Mouse (Mus musculus) right cerebral cortex, adult 2 months (tissue): ENCODE data around the gene H1foo.

Source experiments
- DNase-seq, 2 experiments: peaks; one replicate each; pipeline ENCODE4 v3.0.0; 2021 to 2022; ENCODE audit warnings: low spot score in 2 of 2

H1foo gene

DNA sequence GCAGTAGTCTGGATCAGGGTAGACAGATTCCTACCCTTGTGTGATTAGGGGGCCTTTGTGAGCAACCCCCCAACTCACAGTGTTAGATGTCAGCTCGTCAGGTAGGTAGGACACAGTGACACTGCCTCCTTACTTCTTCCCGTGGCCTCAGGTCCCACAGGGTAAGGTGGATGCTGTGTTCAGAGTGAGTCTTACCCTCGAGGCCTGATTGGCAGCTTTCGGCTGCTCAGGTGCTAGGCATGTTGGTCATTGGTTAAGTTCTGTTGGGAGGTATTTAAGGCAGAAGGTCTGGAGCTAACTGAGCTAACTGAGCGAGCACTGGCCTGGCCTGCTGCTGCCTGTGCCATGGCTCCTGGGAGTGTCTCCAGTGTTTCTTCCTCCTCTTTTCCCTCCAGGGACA, at the start of gene H1foo:
Gene H1foo (plus strand): TSS at position 301 of the 400 bp plus-strand sequence.
- DNase-seq: no peak

DNA sequence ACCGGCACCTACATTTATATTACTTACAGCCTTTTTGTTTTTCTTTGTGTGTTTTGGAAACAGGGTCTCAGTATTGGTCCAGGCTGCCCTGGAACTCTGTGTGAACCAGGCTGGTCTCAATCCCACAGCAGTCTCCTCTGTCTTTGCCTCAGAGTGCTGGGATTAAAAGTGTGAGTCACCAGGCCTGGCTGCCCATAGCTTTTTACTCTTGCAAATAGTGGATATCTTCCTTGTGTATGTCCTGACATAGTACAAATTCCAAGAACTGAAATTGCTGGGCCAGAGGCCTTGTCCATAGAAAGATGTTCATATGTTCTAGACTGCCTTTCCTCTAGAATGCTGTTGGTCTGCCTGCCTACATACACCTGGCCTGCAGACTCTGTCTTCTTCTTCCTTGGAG, 48.4 kb upstream of the H1foo start:
- no peak for DNase-seq

DNA sequence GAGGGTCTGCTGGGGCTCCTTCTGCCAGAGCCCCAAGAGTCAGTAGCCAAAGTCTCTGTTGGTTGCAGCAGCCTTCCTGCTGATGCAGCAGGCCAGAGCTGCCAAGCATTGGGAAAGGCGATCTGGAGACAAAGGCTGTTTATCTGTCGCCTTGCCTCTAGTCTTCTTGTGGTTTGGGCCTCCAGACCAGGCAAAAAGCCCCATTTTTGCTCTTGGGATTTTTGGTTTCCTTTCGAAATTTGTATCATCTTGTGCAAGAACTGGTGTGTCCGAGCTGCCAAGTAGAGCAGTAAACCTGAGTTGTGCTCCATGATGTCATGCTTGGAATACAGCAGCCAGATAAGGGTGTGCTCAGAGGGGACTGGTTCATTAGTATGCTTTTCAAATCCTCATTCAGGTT, 47.6 kb upstream of the H1foo start:
- DNase-seq: no peak

DNA sequence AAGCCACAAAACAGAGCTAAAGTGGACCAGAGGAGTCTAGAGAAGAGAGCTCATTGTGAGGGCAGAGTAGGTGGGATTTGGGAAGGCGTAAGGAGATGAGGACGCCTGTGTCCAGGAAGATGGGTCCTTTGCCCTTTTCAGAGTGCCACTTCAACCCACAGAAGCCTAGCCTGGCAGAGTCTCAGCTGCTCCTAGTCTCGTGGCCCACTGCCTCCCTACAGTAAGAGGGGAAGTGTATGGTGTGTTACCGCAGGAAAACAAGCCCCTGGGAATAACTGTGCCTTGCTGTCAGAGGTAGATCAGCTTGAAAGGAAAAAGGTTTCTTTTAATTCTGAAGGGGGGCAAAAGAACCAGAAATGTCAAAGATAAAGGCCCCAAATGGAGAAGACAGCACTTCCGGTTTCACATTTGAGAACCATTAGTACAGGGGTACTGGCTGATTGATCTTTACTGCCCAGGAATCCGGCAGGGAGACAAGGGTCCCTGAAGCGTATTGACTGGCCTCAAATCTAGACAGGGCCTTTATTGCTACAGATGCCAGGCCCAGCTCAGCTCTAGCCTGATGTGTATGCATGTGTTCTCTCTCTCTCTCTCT, 46.7 kb upstream of the H1foo start:
- no peak for DNase-seq

DNA sequence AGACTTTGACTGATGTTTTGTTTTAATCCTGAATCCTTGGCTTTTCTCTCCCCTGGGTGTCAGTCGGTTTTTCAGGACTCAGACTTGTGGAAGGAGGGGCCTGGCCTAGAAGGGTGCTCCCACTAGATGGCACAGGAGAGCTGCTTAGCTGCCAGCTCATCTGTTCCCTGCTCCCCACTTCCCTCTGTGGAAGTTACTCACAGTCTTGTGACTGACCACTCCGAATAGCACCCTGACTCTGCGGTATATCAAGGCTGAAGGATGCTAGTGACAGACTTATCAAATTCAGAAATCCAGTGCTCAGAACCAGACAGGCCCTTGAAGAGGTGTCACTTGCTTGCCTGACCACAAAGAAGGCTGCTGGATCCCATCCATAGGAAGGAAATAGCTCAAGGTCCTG, 43.7 kb upstream of the H1foo start:
- peak; percentile 84 to 90 for DNase-seq

DNA sequence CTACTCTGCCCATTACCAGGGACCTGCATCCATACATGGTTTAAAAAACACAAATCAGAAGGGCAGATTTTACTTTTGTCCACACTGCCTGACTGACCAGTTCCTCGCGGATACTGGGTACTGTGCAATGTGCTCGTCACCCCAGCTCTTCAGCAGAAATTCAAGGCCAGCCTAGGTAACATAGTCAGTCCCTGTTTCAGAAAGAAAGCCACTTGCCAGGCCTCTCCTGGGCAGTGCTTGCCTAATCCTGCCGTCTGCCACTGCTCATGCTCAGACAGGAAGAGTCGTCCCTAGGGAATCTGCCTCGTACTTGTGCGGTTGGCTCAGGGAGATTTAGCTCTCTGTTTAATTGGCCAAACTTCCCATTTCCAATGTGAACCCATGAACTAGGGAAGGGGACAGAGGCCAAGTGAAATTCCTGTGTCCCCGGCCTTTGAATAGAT, 43.2 kb upstream of the H1foo start:
- no peak for DNase-seq

DNA sequence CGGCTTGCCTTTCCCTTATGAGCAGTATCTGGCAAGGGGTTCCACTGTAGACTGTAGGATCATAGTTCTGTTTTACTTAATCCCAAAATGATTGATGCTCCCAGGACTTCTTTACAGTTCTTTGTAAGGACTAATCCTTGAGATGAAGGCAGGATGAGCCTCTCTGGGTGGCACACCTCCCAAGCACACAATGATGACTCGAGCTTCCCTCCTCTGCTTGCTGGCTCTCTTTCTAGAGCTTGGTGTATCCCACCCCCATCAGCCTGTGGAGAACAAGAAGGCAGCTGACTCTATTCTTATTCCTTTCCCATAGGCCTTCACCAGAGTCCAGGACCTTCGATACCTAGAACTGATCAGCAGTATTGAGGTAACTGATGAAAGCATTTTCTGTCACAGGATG, 42.2 kb upstream of the H1foo start:
- peak; percentile 50 to 51 for DNase-seq

DNA sequence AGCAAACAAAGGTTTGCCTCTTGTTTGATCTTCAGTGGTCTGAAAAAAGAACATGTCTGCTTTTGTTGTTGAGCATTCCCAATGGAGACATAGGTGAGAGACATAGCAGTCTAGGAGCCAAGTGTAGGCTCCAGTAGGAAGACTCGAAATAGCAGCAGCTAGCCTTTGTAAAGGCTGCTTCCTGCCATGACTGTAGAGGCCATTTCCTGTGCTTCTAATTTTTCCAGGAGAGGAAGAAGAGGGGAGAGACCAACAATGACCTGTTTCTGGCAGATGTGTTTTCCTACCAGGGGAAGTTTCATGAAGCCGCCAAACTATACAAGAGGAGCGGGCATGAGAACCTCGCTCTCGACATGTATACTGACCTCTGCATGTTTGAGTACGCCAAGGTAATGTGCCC, 39.2 kb upstream of the H1foo start:
- DNase-seq: no peak

DNA sequence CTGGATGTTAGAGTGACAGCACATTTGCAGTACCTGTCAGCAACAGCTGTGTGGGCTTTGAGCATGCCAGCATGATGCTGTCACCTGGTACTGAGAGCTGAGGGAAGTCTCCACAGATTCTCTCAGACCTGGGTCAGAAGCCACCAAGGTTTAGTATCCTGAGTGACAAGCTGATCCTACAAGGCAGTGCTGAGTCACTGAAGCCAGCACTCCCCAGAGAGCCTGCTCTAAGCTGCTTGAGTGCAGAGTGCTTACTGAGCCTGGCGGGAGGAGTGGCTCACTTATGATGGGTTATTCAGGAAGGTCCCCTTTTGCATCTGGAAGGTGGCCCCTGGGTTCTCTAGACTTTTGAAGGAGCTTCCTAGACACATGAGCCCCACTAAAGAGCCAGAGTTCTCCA, 38.3 kb upstream of the H1foo start:
- no peak for DNase-seq

DNA sequence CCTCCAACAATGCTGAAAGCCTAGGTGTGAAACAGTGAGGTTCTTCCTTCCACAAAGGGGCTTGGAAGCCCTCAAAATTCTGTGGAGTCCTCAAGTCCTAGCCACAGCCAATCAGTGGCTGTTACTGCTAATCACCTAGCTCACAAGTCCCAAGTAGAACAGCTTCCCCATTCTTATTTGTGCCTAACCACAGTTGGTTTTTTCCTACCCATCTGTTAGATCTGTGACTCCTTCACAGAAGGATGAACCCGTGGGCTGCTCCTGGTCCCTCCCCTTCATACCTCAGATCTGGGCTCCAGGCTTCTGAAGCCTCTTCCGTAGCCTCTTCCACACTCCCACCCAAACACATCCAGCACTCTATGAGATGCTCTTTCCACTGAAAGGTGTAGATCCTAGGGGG, 37.9 kb upstream of the H1foo start:
- no peak for DNase-seq

DNA sequence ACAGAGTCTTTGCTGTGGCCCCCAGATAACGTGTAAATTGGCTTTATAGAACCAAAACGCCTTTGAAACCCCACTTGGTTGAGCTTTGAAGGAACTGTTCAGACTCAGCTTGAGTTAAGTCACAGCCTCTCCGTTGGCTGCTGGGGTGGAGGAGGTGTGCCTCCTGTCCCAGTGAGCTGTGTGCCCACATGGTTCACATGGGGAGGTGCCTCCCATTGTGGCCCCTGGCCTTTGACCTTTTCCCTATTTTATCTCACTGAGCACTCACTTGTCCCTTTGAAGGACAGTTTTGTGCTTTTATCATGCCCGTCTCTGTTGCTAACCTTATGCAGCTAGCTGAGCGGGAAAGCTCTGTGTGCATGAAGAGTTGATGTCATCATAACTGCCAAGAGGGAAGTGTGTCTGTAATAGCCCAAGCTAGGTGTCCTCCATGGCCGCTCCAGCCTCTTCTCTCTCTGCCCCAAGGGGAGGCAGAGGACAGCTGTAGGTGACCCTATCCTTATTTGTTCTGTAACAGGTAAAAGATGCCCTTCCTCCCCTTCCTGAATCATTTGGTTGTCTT, 36.2 kb upstream of the H1foo start:
- no peak for DNase-seq

DNA sequence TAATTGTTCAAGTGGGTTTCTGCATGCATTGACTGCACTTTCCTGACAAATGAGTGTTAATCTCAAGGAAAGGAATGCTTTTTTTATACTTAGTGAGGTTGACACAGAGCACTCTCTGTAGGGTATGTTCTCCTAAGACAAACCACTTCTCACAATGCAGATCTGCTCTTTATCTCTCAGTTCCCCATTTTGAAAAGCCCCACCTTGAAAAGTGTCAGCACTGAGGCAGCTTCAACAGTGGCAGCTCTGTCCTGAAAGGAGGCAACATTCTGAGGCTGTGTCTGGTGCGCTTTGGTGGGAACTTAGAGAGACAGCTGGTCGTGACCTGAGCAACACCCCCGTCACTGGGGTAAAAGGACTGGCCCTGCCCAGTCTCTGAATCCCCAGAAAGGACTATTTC, 35.7 kb upstream of the H1foo start:
- no peak for DNase-seq

DNA sequence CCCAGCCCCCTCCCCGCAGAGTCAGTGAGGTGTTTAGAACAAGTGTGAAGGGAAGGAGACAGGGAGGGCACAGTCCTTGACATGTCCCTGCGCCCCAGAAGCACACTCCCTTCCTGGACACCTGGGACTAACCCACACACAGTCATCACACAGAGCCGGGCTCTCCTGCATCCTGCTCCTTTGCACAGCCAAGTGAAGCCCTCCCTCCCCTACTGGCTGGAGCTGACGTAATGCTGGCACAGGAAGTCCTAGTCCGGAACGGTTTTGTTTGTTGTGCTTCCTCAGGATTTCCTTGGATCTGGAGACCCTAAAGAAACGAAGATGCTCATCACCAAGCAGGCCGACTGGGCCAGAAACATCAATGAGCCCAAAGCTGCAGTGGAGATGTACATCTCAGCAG, 34.8 kb upstream of the H1foo start:
- DNase-seq: no peak

DNA sequence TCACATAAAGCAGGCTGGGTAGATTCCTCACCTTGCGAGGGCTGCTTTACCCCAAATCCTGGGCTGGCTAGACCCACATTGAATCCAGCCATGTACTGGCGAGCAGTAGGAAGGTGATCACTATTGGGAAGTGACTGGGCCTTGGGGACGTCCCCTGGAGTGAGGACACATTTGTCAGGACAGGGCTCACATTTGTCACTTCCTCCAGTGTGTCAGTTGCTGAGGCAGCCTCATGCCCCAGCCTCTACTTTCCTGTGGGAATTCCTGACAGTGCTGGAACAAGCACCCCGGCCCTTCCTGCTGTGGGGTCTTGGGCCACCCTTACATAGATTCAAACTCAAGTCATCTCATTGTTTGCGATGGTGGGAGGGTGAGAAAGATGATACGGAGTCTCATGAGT, 33.0 kb upstream of the H1foo start:
- no peak for DNase-seq

DNA sequence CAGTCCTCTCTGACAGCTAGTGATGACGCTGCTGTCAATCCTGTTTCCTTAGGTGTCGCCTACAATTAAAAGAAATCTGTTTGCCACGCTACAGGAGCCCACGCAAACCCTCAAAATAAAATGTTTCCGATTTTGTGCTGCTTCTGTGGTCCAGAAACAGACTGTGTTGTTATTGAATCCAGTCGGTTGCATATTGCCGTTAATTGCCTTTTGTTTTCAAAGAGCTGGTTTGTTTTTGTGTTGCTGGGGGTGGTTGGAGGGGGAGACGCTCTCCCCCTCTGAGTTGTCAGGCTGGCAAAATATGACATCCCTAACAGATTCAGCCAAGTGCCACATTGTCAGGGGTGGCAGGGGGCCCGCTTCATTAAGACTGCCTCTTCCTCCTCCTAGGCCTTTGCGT, 31.3 kb upstream of the H1foo start:
- peak in 1 of 2 experiments; percentile 39 for DNase-seq

DNA sequence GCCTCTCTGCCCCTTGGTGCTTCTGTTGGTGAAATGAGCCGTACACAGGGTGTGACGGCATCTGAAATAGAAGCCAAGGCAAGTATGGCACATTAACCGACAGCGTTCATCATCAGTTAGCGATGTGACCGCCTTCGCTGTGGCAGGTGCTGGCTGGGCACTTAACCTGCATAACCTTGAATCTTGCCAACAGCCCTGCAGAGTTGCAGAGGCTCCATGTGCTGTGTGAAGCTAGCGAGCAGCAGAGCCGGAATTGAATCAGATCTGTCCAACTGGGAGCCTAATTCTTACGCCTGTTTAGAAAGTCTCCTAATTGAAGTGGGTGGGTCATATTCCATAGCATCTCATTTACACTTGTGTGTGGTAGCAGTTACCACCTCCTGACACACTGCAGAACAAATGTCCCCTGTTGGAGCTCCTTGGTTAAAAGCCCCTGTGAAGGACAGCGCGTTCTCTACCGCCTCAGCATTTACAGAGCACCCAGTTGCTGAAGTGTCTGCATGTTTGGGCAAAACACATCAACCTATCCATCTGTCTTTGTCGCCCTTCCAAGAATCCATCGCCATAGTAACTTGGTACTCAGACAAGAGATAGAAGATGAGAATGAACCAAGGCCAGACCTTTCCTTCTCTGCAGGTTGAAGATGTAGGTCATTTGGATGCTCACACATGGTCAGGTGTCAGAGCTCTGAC, 30.1 kb upstream of the H1foo start:
- DNase-seq: peak; percentile 64 to 70

DNA sequence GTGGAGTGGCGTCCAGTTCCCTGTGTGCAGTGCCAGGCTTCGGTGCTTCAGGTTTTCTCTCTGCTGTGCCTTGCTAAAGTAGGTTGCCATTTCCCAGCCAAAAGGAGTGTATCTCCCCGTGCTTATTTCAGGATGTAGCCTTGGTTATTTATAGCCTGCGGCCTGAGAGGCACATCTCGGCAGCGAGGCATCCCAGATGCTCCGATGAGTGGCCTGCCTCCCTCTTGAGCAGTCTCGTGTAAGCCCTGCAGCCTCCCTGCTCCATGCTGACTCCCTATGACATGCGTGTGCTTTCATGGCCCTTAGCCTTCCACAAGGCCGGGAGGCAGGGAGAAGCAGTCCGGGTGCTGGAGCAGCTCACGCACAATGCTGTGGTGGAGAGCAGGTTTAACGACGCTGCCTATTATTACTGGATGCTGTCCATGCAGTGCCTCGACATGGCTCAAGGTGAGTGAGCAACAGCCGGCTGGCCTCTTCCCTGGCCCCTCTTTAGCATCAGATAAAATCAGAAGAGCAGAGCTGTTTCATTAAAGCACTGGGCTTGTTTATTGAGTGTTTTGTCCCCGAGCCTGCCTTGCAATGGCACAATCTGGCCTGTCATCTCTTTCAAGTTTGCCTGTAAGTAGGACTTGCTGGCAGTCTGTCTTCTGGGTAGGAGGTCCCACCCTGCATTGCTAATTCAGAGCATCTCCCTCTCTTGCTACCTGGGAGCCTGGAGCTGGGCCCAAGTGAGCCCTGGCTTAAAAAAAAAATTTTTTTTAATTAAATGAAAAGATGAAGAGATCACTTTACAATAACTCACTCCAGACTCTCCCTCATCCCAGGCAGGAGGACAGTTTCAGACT, 28.9 kb upstream of the H1foo start:
- peak; percentile 64 to 70 for DNase-seq

DNA sequence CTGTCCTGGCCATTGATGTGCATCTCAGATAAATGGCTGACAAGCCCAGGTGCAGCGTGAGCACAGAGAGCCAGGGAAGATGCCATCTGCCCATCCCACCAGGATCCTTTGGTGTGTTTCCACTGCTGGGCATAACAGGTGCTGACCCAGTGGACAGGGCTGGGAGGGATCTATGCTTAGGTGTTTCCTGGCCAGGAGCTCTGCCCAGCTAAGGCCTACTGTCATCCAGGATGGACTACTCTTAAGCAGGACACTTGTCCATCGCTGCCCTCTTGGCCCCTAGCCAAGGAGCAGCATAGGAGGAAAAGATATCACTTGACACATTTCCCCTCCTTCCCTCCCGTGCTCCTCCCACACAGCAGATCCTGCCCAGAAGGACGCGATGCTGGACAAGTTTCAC, 28.1 kb upstream of the H1foo start:
- DNase-seq: no peak

DNA sequence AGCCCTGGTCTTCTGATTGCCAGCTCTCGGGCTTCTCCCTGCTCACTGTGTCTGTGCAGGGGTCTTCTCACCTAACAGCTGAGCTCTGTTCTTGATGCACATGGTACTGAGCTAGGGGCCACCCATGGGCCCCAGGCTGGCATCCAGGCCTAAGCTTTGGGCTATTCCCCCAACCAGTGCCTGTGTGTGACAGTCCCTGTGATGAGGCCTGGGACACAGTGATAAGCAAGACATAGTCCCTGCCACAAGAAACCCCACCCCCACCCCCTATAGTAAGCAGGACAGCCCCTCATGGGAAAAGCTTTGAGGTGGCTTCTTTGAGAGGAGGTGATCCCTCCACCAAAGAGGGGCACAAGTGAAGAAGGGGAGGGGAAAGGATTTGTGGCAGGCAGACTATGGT, 26.1 kb upstream of the H1foo start:
- no peak for DNase-seq

DNA sequence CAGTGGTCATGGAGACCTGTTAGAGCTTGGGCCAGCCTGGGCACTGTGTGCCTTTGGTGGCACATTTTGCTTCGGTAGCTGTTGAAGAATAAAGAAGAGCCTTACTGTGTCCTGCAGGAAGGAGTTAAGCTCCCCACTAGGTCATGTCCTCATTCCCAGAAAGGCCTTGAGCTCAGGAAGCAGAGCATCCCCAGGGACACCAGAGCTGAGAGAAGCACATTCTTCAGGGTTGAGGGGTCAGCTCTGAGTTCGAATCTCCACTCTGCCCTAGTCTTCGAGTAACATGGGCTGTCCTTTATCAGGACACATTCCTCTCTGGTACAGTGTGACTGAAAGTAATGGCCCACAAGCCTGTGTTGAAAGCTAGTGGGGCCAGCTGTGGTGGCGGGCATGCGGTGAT, 24.9 kb upstream of the H1foo start:
- DNase-seq: no peak

DNA sequence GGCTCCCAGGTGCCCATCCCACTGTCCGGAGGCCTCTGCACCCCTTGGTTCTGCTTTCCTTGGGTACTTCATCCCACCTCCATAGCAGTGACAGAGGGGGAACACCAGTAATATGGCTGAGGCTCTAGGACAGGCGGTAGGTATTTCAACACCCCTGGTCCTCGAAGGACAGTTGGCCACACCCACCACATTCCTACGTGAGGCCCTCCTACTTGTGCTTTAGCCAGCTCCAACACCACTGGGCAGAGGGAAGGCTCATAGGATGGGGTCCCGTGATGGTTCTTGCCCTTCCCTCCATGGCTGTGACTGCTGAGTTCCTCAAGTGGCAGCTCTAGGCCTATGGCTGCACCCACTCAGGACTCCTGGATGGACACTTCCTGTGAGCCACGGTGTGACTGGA, 19.9 kb upstream of the H1foo start:
- DNase-seq: no peak

DNA sequence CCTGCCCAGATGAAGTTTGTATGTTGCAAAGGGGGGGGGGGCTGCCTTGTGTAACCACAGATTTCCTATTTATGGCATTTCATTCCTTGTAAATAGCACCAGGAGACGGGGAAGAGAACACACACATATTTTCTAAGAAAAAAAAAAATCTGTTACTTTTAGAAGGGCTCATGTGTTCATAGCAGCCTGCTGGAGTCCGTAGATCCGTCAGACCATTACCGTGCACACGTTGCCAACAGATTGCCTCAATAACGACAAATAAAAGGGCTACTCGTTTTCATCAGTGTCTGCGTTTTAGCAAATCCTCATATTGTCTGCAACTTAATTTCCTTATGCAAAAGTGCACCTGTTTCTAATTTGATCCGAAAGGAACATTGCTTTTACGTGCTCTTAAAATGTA, 18.3 kb upstream of the H1foo start:
- no peak for DNase-seq
